Mouse (Mus musculus): ENCODE measurements around the gene Fn3krp. TPM values are rescaled to one million over a fixed set of nuclear protein-coding genes. Genes with fewer than 3 reads are reported as not detected.
A peak's percentile ranks its signal among the peaks of the same experiment; 100 is the strongest.

The Fn3krp gene
- polyA plus RNA-seq, 1 experiment from 2014 or later = 9.2 TPM

DNA sequence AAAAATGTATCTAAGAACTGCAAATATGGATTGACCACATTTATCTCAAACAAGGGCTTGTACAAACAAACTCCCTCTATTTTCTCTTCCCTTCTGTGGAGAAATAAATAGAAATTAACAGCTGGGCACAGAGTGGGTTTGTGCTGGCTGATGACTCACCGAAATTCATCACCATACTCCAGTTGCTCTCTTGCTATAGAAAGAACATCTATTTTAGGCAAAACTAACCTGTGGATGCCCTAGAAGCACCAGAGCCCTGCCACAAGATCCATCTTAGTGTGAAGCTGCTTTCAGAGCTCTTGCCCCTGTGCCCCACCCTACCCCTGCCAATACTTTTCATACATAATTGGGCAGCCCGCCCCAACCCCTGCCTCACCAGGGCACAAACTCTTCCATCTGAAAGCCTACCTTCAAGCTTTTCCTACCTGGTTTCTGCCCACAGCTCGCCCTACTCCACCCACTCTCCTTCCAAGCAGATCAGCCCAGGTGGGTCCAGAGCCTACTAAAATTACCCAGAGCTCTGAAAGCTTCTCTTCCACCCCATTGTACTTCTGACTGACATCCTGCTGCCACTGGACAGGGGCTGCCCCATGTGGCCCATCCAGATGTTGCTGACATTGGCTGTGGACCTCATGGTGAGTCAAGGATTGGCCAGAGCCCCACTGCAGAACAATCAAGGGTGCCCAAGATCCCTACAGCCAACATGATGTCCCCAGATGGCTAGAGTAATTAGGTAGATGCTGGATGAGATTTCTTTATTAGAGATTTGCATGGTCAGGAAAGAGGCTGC lies 13.6 kb upstream of the Fn3krp start:
- H3K27ac ChIP-seq (ENCODE audit: low read depth, low read length) = no peak overlapping the region
- H3K9me3 ChIP-seq (ENCODE audit: control insufficient read depth, low read length) = no peaks in the 10 kb centered on the region
- 74% methylated on average over 3 of the region's 3 CpGs for WGBS
- no peaks in the 10 kb centered on the region for H3K4me1 ChIP-seq (ENCODE audit: control insufficient read depth, insufficient read depth, low read length)
- H3K4me2 ChIP-seq (ENCODE audit: low read depth, low read length) = no peak overlapping the region
- ATAC-seq (ENCODE audit: low read depth) = no peak
- H3K36me3 ChIP-seq (ENCODE audit: control insufficient read depth, insufficient read depth, low read length) = no peaks in the 10 kb centered on the region
- no peaks in the 10 kb centered on the region for H3K27me3 ChIP-seq (ENCODE audit: control insufficient read depth, insufficient read depth, low read length)
- no peak overlapping the region for H3K4me3 ChIP-seq (ENCODE audit: low read depth, low read length)
- no peak overlapping the region for H3K9ac ChIP-seq (replicated peaks; ENCODE audit: low read depth, low read length)

DNA sequence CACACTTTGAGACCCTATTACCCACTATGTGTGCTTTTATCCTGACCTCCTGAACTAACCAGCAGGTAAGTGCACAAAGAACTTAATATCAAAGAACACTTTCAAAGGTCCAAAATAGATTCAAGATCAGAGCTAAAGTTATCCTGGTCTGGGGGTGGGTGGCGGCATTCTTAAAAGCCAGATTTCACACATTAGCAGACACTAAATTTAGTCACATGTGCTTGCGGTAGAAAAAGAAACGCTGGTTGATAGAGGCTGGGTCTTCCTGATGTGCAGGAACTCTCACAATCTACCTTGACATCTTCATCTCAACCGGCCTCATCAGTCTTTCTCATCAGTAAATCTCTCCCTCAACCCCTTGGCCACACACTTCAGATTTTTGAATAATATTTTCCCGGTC lies 6.4 kb upstream of the Fn3krp start:
- Histone ChIP-seq H3K36me3 (ENCODE audit: control insufficient read depth, insufficient read depth, low read length) (no peaks in the 10 kb centered on the region), H3K9ac (replicated peaks; ENCODE audit: low read depth, low read length) (no peak overlapping the region), H3K4me3 (ENCODE audit: low read depth, low read length) (no peak overlapping the region), H3K9me3 (ENCODE audit: control insufficient read depth, low read length) (no peaks in the 10 kb centered on the region), H3K27me3 (ENCODE audit: control insufficient read depth, insufficient read depth, low read length) (no peaks in the 10 kb centered on the region), H3K27ac (ENCODE audit: low read depth, low read length) (no peak overlapping the region), H3K4me1 (ENCODE audit: control insufficient read depth, insufficient read depth, low read length) (no peaks in the 10 kb centered on the region), H3K4me2 (ENCODE audit: low read depth, low read length) (no peak overlapping the region)
- ATAC-seq (ENCODE audit: low read depth) = no peak
- 89% methylated on average over 5 of the region's 5 CpGs for WGBS

DNA sequence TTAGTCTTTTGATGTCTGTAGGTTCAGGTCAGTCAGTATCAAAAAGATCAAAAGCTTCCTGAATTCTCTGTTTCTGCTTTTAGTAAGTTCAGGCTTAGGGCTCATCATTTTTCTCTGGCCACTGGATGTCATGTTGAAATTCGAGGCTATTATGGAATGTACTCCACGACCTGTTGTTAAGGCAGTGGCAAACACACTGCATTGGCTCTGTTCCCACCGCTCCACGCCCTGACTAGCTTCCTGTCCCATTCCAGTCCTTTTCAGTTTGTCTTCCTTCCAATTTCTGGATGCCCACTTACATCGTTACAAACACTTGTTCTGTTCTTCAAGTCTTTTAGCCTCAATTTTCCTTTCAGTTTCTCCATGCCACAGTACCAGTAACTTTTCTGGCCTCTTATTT lies 5.8 kb upstream of the Fn3krp start:
- no peak for ATAC-seq (ENCODE audit: low read depth)
- H3K4me3 ChIP-seq (ENCODE audit: low read depth, low read length) = no peak overlapping the region
- H3K27me3 ChIP-seq (ENCODE audit: control insufficient read depth, insufficient read depth, low read length) = no peaks in the 10 kb centered on the region
- H3K9me3 ChIP-seq (ENCODE audit: control insufficient read depth, low read length) = no peaks in the 10 kb centered on the region
- H3K9ac ChIP-seq (replicated peaks; ENCODE audit: low read depth, low read length) = no peak overlapping the region
- H3K27ac ChIP-seq (ENCODE audit: low read depth, low read length) = no peak overlapping the region
- H3K4me1 ChIP-seq (ENCODE audit: control insufficient read depth, insufficient read depth, low read length) = no peaks in the 10 kb centered on the region
- no peak overlapping the region for H3K4me2 ChIP-seq (ENCODE audit: low read depth, low read length)
- H3K36me3 ChIP-seq (ENCODE audit: control insufficient read depth, insufficient read depth, low read length) = no peaks in the 10 kb centered on the region
- 77% methylated on average over 5 of the region's 5 CpGs for WGBS

DNA sequence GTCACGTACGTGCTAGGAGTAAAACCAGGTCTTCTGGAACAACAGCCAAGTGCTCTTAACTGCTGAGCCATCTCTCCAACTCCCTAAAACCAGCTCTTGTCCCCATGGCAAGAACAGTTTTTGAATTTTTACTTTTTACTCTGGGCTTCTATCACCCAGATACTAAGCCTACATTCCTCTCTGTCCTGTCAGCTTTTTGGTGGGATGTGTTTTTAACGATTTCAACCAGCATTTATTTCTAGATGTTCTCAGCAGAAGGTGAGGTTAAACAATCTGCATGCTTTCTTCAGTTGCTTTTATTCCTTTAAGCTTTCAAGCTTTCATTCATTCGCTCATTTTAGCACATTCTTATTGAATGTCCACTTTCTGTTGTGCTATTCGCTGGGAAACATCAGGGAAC lies 3.2 kb upstream of the Fn3krp start:
- no peaks in the 10 kb centered on the region for H3K27me3 ChIP-seq (ENCODE audit: control insufficient read depth, insufficient read depth, low read length)
- no peak for ATAC-seq (ENCODE audit: low read depth)
- no peak overlapping the region for H3K4me3 ChIP-seq (ENCODE audit: low read depth, low read length)
- no peaks in the 10 kb centered on the region for H3K4me1 ChIP-seq (ENCODE audit: control insufficient read depth, insufficient read depth, low read length)
- WGBS = 89% methylated on average over 5 of the region's 5 CpGs
- H3K9me3 ChIP-seq (ENCODE audit: control insufficient read depth, low read length) = no peaks in the 10 kb centered on the region
- no peak overlapping the region for H3K9ac ChIP-seq (replicated peaks; ENCODE audit: low read depth, low read length)
- no peak overlapping the region for H3K4me2 ChIP-seq (ENCODE audit: low read depth, low read length)
- no peak overlapping the region for H3K27ac ChIP-seq (ENCODE audit: low read depth, low read length)
- H3K36me3 ChIP-seq (ENCODE audit: control insufficient read depth, insufficient read depth, low read length) = no peaks in the 10 kb centered on the region

DNA sequence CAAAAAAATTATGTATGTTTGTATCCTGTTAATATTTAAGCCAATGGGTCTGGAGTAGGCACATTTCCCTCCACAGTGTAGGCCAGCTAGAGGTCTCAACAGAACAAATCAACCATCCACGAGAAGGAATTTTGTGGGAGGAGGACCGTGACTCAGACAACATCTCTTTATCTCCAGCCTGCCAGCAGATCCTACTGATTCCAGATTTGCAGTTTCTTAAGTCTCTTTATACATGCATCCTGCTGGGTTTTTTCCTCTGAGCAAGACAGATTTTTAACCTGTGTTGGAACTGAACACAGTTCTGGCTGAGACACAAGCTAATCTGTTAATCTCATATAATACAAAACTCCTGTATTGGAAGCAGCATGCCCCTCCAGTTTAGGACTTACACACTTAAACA lies 2.3 kb upstream of the Fn3krp start:
- Histone ChIP-seq H3K27ac (ENCODE audit: low read depth, low read length) (no peak overlapping the region), H3K4me2 (ENCODE audit: low read depth, low read length) (no peak overlapping the region), H3K4me1 (ENCODE audit: control insufficient read depth, insufficient read depth, low read length) (no peaks in the 10 kb centered on the region), H3K9me3 (ENCODE audit: control insufficient read depth, low read length) (no peaks in the 10 kb centered on the region), H3K4me3 (ENCODE audit: low read depth, low read length) (no peak overlapping the region), H3K36me3 (ENCODE audit: control insufficient read depth, insufficient read depth, low read length) (no peaks in the 10 kb centered on the region), H3K9ac (replicated peaks; ENCODE audit: low read depth, low read length) (no peak overlapping the region), H3K27me3 (ENCODE audit: control insufficient read depth, insufficient read depth, low read length) (no peaks in the 10 kb centered on the region)
- WGBS = 84% methylated on average over 2 of the region's 2 CpGs
- no peak for ATAC-seq (ENCODE audit: low read depth)

DNA sequence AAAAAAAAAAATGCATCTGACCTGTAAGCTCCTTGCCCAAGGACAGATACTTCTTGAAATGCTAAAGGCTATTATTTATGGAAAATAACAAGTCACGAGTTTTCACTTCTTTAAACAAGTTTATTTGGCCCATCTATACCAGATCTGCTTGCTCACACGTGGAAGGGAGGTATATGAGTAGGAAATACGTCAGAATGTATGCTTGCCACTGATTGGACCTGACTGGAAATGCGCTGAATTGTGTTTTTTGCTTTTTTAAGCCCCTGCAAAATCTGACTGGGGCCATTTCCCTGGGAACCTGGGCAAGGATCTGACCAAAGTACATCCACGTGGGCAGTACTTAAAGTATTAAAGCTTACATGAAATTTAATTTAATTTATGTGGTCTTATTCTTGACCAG lies 822 bp upstream of the Fn3krp start:
- no peak for ATAC-seq (ENCODE audit: low read depth)
- Histone ChIP-seq H3K9me3 (ENCODE audit: control insufficient read depth, low read length) (no peaks in the 10 kb centered on the region), H3K27ac (ENCODE audit: low read depth, low read length) (no peak overlapping the region), H3K9ac (replicated peaks; ENCODE audit: low read depth, low read length) (no peak overlapping the region), H3K27me3 (ENCODE audit: control insufficient read depth, insufficient read depth, low read length) (no peaks in the 10 kb centered on the region), H3K4me3 (ENCODE audit: low read depth, low read length) (no peak overlapping the region), H3K4me1 (ENCODE audit: control insufficient read depth, insufficient read depth, low read length) (no peaks in the 10 kb centered on the region), H3K36me3 (ENCODE audit: control insufficient read depth, insufficient read depth, low read length) (no peaks in the 10 kb centered on the region), H3K4me2 (ENCODE audit: low read depth, low read length) (peak overlapping the region; percentile 61; the same call in 1 of the 2 replicates)
- 54% methylated on average over 5 of the region's 5 CpGs for WGBS

DNA sequence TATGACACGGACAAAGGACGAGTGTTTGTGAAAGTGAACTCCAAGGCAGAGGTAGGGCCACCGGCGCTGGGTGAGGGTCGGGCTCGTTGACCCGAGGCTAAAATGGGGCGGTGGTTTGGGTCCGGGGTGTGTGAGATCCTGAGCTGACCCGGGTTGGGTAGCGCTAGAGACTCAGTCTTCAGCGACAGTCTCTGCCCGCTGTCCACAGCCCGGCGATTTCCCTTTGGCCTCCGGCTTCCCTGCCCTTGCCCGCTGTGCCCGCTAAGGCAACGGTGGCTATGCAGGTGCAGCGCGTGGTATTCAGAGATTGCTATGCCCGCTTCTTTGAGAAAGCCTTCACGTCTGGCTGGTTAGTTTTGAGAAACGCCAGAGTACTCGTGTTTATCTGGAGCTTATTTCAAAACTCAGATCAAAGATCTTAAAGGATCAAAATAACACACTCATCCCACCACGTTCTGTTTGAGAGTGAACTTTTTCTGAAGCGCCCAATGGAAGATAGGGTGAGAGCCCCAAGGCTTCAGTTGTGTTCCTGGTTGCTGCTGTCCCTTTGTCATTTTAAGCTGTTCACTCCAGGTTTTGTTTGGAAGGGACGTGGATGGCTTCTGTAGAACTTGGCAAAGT lies 462 bp downstream of the Fn3krp start:
- WGBS = under 1% methylated on average over 27 of the region's 28 CpGs
- H3K9ac ChIP-seq (replicated peaks; ENCODE audit: low read depth, low read length) = peak overlapping the region; percentile 60
- H3K27ac ChIP-seq (ENCODE audit: low read depth, low read length) = no peak overlapping the region
- H3K36me3 ChIP-seq (ENCODE audit: control insufficient read depth, insufficient read depth, low read length) = 0 out of 2 replicates have a peak, but pooled peaks cover 4% of the 10 kb centered on the region
- peak; percentile 69 for ATAC-seq (ENCODE audit: low read depth)
- no peaks in the 10 kb centered on the region for H3K27me3 ChIP-seq (ENCODE audit: control insufficient read depth, insufficient read depth, low read length)
- peak overlapping the region; percentile 69 for H3K4me2 ChIP-seq (ENCODE audit: low read depth, low read length)
- H3K4me3 ChIP-seq (ENCODE audit: low read depth, low read length) = peak overlapping the region; percentile 58
- H3K4me1 ChIP-seq (ENCODE audit: control insufficient read depth, insufficient read depth, low read length) = no peaks in the 10 kb centered on the region
- H3K9me3 ChIP-seq (ENCODE audit: control insufficient read depth, low read length) = no peaks in the 10 kb centered on the region

DNA sequence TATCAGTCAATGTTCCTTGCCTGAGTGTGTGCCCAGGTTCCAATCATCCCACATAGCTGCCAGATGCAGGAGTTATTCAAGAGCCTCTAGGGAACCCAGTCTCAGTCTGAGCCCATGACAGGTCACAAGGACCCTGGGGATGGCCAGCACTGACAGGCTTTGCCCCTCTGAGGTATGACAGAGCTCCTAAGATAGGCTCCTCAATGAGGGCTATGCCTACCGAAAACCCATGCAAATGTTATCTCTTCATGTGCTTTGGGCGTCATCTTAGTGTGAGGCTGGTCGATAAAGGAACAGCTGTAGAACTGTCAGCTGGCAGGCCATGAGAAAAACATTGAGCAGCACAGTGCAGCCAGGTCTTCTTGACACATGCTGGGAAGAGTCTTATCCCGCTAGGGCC lies 12.2 kb downstream of the Fn3krp start:
- Histone ChIP-seq H3K4me3 (ENCODE audit: low read depth, low read length) (no peak overlapping the region), H3K36me3 (ENCODE audit: control insufficient read depth, insufficient read depth, low read length) (peaks cover 6% of the 10 kb centered on the region), H3K4me1 (ENCODE audit: control insufficient read depth, insufficient read depth, low read length) (peaks cover 8% of the 10 kb centered on the region), H3K27me3 (ENCODE audit: control insufficient read depth, insufficient read depth, low read length) (no peaks in the 10 kb centered on the region), H3K9ac (replicated peaks; ENCODE audit: low read depth, low read length) (no peak overlapping the region), H3K4me2 (ENCODE audit: low read depth, low read length) (no peak overlapping the region), H3K27ac (ENCODE audit: low read depth, low read length) (no peak overlapping the region), H3K9me3 (ENCODE audit: control insufficient read depth, low read length) (no peaks in the 10 kb centered on the region)
- ATAC-seq (ENCODE audit: low read depth) = no peak
- 91% methylated on average over 4 of the region's 4 CpGs for WGBS
